In the genomic region with DNA sequence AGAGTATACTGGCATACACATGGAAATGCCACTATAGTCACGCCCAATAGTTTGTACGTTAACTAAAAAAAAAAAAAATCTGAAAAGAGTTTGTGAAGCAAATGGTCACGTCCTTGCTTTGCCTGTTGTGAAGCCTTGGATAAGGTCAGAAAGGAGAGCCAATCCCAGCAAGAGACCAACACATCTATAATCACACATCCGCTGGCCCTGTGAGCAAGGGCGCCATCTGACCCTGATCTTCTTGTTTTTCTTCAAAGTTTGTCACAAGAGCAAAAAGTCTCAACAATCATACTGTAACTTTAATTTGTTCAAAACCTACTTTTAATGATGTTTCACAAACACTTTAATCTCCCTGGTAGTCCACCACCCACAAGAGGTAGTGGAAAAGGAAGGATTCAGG, we compare ENCODE assay signal across 44 mouse cellular contexts. TPM values are rescaled to one million over a fixed set of nuclear protein-coding genes. Genes with fewer than 3 reads are reported as not detected.
"Had no signal": no experiment of that assay in that cellular context is flagged by ENCODE, and none has a peak within 500 bp of the region (broad histone marks: within the 10 kb centered on the region; RNA-seq: fewer than 3 reads in every experiment).

No protein-coding gene starts in this region.

- DNase-seq: heart, postnatal 10 days; heart, postnatal 14 days; heart, postnatal 36 days; heart, postnatal 4 days; kidney, adult 11 months; kidney, adult 18-20 months; kidney, adult 2 months; kidney, adult 8-10 months; kidney, adult 9 months; kidney, postnatal 10 days; kidney, postnatal 14 days; kidney, postnatal 25 days; kidney, postnatal 36 days; kidney, postnatal 4 days; layer of hippocampus, adult 9-11 months; layer of hippocampus, postnatal 36 days had no signal

RNA-seq across cellular contexts. Expression of gene Stpg4, which starts 58.2 kb away (rescaled TPM):
- total RNA-seq: heart, postnatal 10 days; heart, postnatal 14 days; heart, postnatal 25 days; heart, postnatal 36 days; heart, postnatal 4 days; layer of hippocampus, adult 18-20 months; layer of hippocampus, adult 2 months; layer of hippocampus, adult 8-10 months; layer of hippocampus, postnatal 10 days; layer of hippocampus, postnatal 14 days; layer of hippocampus, postnatal 25 days; layer of hippocampus, postnatal 36 days; left cerebral cortex, adult 18-20 months; left cerebral cortex, adult 2 months; left cerebral cortex, adult 8-10 months had no signal
- polyA plus RNA-seq: heart, embryonic 14.5 days; heart, embryonic 15.5 days; heart, embryonic 16.5 days; heart, postnatal 0 days; hindbrain, embryonic 10.5 days; hindbrain, embryonic 11.5 days; hindbrain, embryonic 13.5 days; hindbrain, embryonic 14.5 days; hindbrain, embryonic 15.5 days; hindbrain, postnatal 0 days; intestine, embryonic 14.5 days; intestine, embryonic 15.5 days; intestine, embryonic 16.5 days; intestine, postnatal 0 days; kidney, adult 2 months; kidney, embryonic 14.5 days; kidney, embryonic 15.5 days; kidney, postnatal 0 days; large intestine, adult 2 months had no signal
